Mouse (Mus musculus): ENCODE data around the gene Tom1l2.

- TF ChIP-seq CTCF (IDR thresholded peaks at IDR 0.05; ENCODE audit: borderline replicate concordance, insufficient read depth, low read depth, low read length), result no peak
- TF ChIP-seq POLR2A (IDR thresholded peaks at IDR 0.05; ENCODE audit: borderline replicate concordance, insufficient read depth, low read length), result no peak
These were observed 17.7 kb upstream of the Tom1l2 start for GRCm38 (mm10) chr11:60370431-60370830.
